Comparison of ENCODE assay signal across 23 mouse cellular contexts in the genomic region with DNA sequence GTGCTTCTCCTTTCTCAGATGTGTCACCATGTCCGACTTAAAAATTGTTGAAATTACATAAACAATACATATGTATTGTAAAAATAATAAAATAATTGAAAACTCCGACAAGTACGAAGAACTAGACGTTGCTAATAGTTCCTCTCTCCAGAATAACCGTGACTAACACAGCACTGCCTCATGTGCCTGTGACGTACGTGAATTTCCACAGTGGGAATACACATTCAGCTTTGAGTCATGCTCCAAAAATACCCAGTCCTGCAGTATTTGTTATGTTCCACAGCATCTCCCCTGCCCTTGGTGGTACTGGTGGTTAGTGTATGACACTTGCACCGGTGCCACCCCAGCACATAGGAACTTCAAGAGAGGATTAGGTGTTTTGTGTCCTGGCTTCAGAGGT.
A peak's percentile ranks its signal among the peaks of the same experiment; 100 is the strongest.
DNase-seq lines count a peak whose midpoint lies in the region; ATAC-seq and TF ChIP-seq lines count a peak whose summit lies in the region.
"Had no signal": no experiment of that assay in that cellular context is flagged by ENCODE, and none has a peak within 500 bp of the region (broad histone marks: within the 10 kb centered on the region; RNA-seq: fewer than 3 reads in every experiment).

No protein-coding gene starts in this region.

- H3K4me3 ChIP-seq in macrophage (ENCODE audit: inconsistent target): no peak overlapping the region
- no peak overlapping the region for H3K4me3 ChIP-seq in liver, embryonic 12.5 days
- H3K4me3 ChIP-seq in hindbrain, postnatal 0 days (ENCODE audit: low read length): no peak overlapping the region
- H3K4me3 ChIP-seq: embryonic facial prominence, embryonic 12.5 days; embryonic facial prominence, embryonic 15.5 days; hindbrain, embryonic 12.5 days; hindbrain, embryonic 15.5 days; intestine, embryonic 15.5 days had no signal

- WGBS in macrophage (ENCODE audit: missing documents): 83% methylated on average over 8 of the region's 8 CpGs
- 76% methylated on average over 8 of the region's 8 CpGs for WGBS in liver, embryonic 12.5 days (ENCODE audit: insufficient replicate concordance)
- 89% methylated on average over 8 of the region's 8 CpGs for WGBS in hindbrain, postnatal 0 days

- 0 out of 2 replicates have a peak overlapping the region, but pooled peaks have one; percentile 15 for H3K27ac ChIP-seq in macrophage
- no peak overlapping the region for H3K27ac ChIP-seq in liver, embryonic 12.5 days
- H3K27ac ChIP-seq in hindbrain, postnatal 0 days: no peak overlapping the region
- H3K27ac ChIP-seq: embryonic facial prominence, embryonic 12.5 days; embryonic facial prominence, embryonic 15.5 days; hindbrain, embryonic 12.5 days; hindbrain, embryonic 15.5 days; intestine, embryonic 15.5 days had no signal

- no peaks in the 10 kb centered on the region for H3K36me3 ChIP-seq in macrophage (ENCODE audit: inconsistent target)
- no peaks in the 10 kb centered on the region for H3K36me3 ChIP-seq in liver, embryonic 12.5 days
- H3K36me3 ChIP-seq in hindbrain, postnatal 0 days (ENCODE audit: insufficient read depth, low read length): no peaks in the 10 kb centered on the region
- H3K36me3 ChIP-seq: embryonic facial prominence, embryonic 12.5 days; embryonic facial prominence, embryonic 15.5 days; hindbrain, embryonic 12.5 days; hindbrain, embryonic 15.5 days; intestine, embryonic 15.5 days had no signal

- TF ChIP-seq CTCF in hindbrain, postnatal 0 days (IDR thresholded peaks at IDR 0.05; ENCODE audit: low read depth): no peak

- H3K79me2 ChIP-seq in macrophage (ENCODE audit: inconsistent target): no peaks in the 10 kb centered on the region

- no peak overlapping the region for H3K4me2 ChIP-seq in liver, embryonic 12.5 days
- no peak overlapping the region for H3K4me2 ChIP-seq in hindbrain, postnatal 0 days (ENCODE audit: low read depth, low read length)
- H3K4me2 ChIP-seq: embryonic facial prominence, embryonic 12.5 days; embryonic facial prominence, embryonic 15.5 days; heart, embryonic 11.5 days; hindbrain, embryonic 12.5 days; hindbrain, embryonic 15.5 days; intestine, embryonic 15.5 days had no signal

- no peak for DNase-seq in frontal cortex, postnatal 10 days (ENCODE audit: low spot score in 2 of 2)
- DNase-seq in NIH3T3 (ENCODE audit: low read depth): peak; percentile 52
- no peak for DNase-seq in retina, embryonic 14.5 days (ENCODE audit: low spot score)
- no peak for DNase-seq in hindbrain, postnatal 0 days (ENCODE audit: low spot score)
- DNase-seq: adrenal gland, adult 8-10 months; adrenal gland, postnatal 25 days; B cell, adult 2 months; cerebellum, adult 11 months; cerebellum, adult 2 months; cerebellum, adult 9-11 months; cerebellum, postnatal 25 days; forebrain, postnatal 0 days; gastrocnemius, postnatal 10 days had no signal

- H3K27me3 ChIP-seq in liver, embryonic 12.5 days (replicated peaks): no peaks in the 10 kb centered on the region
- no peaks in the 10 kb centered on the region for H3K27me3 ChIP-seq in hindbrain, postnatal 0 days (ENCODE audit: insufficient read depth, low read length)
- H3K27me3 ChIP-seq: embryonic facial prominence, embryonic 12.5 days; embryonic facial prominence, embryonic 15.5 days; hindbrain, embryonic 12.5 days; hindbrain, embryonic 15.5 days; intestine, embryonic 15.5 days had no signal

- H3K4me1 ChIP-seq in liver, embryonic 12.5 days: no peaks in the 10 kb centered on the region
- H3K4me1 ChIP-seq in hindbrain, postnatal 0 days (ENCODE audit: insufficient read depth, low read length): no peaks in the 10 kb centered on the region
- H3K4me1 ChIP-seq: embryonic facial prominence, embryonic 15.5 days; hindbrain, embryonic 12.5 days; hindbrain, embryonic 15.5 days; intestine, embryonic 15.5 days had no signal

- no peak overlapping the region for H3K9ac ChIP-seq in liver, embryonic 12.5 days
- no peak overlapping the region for H3K9ac ChIP-seq in hindbrain, postnatal 0 days (replicated peaks; ENCODE audit: low read length)
- H3K9ac ChIP-seq: embryonic facial prominence, embryonic 12.5 days; embryonic facial prominence, embryonic 15.5 days; forebrain, postnatal 0 days; hindbrain, embryonic 12.5 days; hindbrain, embryonic 15.5 days; intestine, embryonic 15.5 days had no signal

- ATAC-seq in frontal cortex, adult (ENCODE audit: low TSS enrichment): peak; percentile 55; the same call in 1 of the 2 replicates
- no peak for ATAC-seq in liver, embryonic 12.5 days
- ATAC-seq in hindbrain, postnatal 0 days: no peak
- ATAC-seq: forebrain, embryonic 14.5 days; forebrain, postnatal 0 days; intestine, embryonic 15.5 days had no signal

- H3K9me3 ChIP-seq in liver, embryonic 12.5 days (replicated peaks): no peaks in the 10 kb centered on the region
- H3K9me3 ChIP-seq in hindbrain, postnatal 0 days (ENCODE audit: low read length): no peaks in the 10 kb centered on the region
- H3K9me3 ChIP-seq: embryonic facial prominence, embryonic 12.5 days; embryonic facial prominence, embryonic 15.5 days; hindbrain, embryonic 12.5 days; hindbrain, embryonic 15.5 days; intestine, embryonic 15.5 days had no signal
